ENCODE assay signal across 20 mouse cellular contexts in genomic region chr6:38634461-38634860, GRCm38 (mm10). TPM values are rescaled to one million over a fixed set of nuclear protein-coding genes. Genes with fewer than 3 reads are reported as not detected.
"Had no signal": no experiment of that assay in that cellular context is flagged by ENCODE, and none has a peak within 500 bp of the region (broad histone marks: within the 10 kb centered on the region; RNA-seq: fewer than 3 reads in every experiment).

No protein-coding gene starts in this region.

- H3K4me3 ChIP-seq: lung, embryonic 15.5 days; megakaryocyte, embryonic 14.5 days; midbrain, embryonic 12.5 days; midbrain, embryonic 15.5 days; neural tube, embryonic 12.5 days; stomach, embryonic 15.5 days had no signal

- H3K36me3 ChIP-seq: lung, embryonic 15.5 days; midbrain, embryonic 12.5 days; midbrain, embryonic 15.5 days; neural tube, embryonic 12.5 days; stomach, embryonic 15.5 days had no signal

- H3K9me3 ChIP-seq: lung, embryonic 15.5 days; megakaryocyte, embryonic 14.5 days; midbrain, embryonic 12.5 days; midbrain, embryonic 15.5 days; neural tube, embryonic 12.5 days; stomach, embryonic 15.5 days had no signal

- H3K4me2 ChIP-seq: lung, embryonic 15.5 days; midbrain, embryonic 12.5 days; midbrain, embryonic 15.5 days; neural tube, embryonic 12.5 days; stomach, embryonic 15.5 days had no signal

- ATAC-seq: lung, postnatal 0 days; midbrain, embryonic 15.5 days had no signal

- H3K9ac ChIP-seq: lung, embryonic 15.5 days; midbrain, embryonic 12.5 days; midbrain, embryonic 15.5 days; neural tube, embryonic 12.5 days; stomach, embryonic 15.5 days had no signal

- H3K27ac ChIP-seq: lung, embryonic 15.5 days; macrophage; midbrain, embryonic 12.5 days; midbrain, embryonic 15.5 days; neural tube, embryonic 12.5 days; stomach, embryonic 15.5 days; stomach, postnatal 0 days had no signal

- DNase-seq: lung, adult 2 months; lung, postnatal 14 days; lung, postnatal 36 days; right cerebral cortex, postnatal 14 days; thymus, adult 2 months; thymus, postnatal 25 days; thymus, postnatal 4 days had no signal

RNA-seq across cellular contexts. Expression of gene Klrg2, which starts 2.6 kb away (rescaled TPM):
- total RNA-seq: monocyte, adult 5-6 weeks had no signal

RNA-seq across cellular contexts. Expression of gene Clec2l, which starts 28.4 kb away (rescaled TPM):
- total RNA-seq: megakaryocyte progenitor cell, adult 5-6 weeks; monocyte, adult 5-6 weeks; neutrophil, adult 5-6 weeks had no signal
- polyA plus RNA-seq: liver, embryonic 16.5 days; macrophage had no signal
